Mouse (Mus musculus) MEL (cell line): Measurements from ENCODE around the gene B3galt5. TPM values are rescaled to one million over a fixed set of nuclear protein-coding genes. Genes with fewer than 3 reads are reported as not detected.

Source experiments
- DNase-seq: peaks from one replicate; pipeline ENCODE4 v3.0.0; 2011; ENCODE audit warnings: low read depth, low spot score
- H3K27ac ChIP-seq: 2 replicates; pipeline ENCODE4 v1.5.1; 2012; ENCODE audit warnings: low read depth, mild to moderate bottlenecking, control low read depth, low read length, moderate library complexity; ENCODE audit not compliant: control insufficient read depth
- H3K27me3 ChIP-seq, 2 experiments: fragments of 150-350 bp in 1 of 2; sonication (generic) in 1 of 2; 2 replicates each; pipeline ENCODE4 v1.6.1; 2012; ENCODE audit warnings: low read length in 2 of 2, mild to moderate bottlenecking in 2 of 2, improper control_type of control experiment in 1 of 2, moderate library complexity in 1 of 2; ENCODE audit not compliant: insufficient read depth in 2 of 2, control insufficient read depth in 1 of 2
- H3K36me3 ChIP-seq, 2 experiments: 2 replicates each; pipeline ENCODE4 v1.6.1; 2012 to 2014; ENCODE audit warnings: low read length in 2 of 2, improper control_type of control experiment in 1 of 2, inconsistent platforms in 1 of 2, mild to moderate bottlenecking in 1 of 2; ENCODE audit not compliant: insufficient read depth in 2 of 2, control insufficient read depth in 1 of 2
- H3K4me1 ChIP-seq, 2 experiments: fragments of 150-350 bp in 1 of 2; sonication (generic) in 1 of 2; 2 replicates each; pipeline ENCODE4 v1.6.1; 2012; ENCODE audit warnings: low read length in 2 of 2, improper control_type of control experiment in 1 of 2, mild to moderate bottlenecking in 1 of 2; ENCODE audit not compliant: insufficient read depth in 2 of 2, control insufficient read depth in 1 of 2
- H3K4me3 ChIP-seq, 2 experiments: fragments of 150-350 bp in 1 of 2; sonication (generic) in 1 of 2; 2 replicates each; pipeline ENCODE4 v1.5.1; 2012; ENCODE audit warnings: low read depth in 2 of 2, low read length in 2 of 2, mild to moderate bottlenecking in 2 of 2, moderate library complexity in 2 of 2, control low read depth in 1 of 2, improper control_type of control experiment in 1 of 2; ENCODE audit not compliant: control insufficient read depth in 1 of 2, insufficient read depth in 1 of 2
- H3K79me2 ChIP-seq: 2 replicates; pipeline ENCODE4 v1.6.1; 2012; ENCODE audit warnings: mild to moderate bottlenecking, low read length, moderate library complexity; ENCODE audit not compliant: control insufficient read depth, poor library complexity, insufficient read depth
- H3K9ac ChIP-seq: 2 replicates; pipeline ENCODE4 v1.6.1; 2012; ENCODE audit warnings: low read depth, mild to moderate bottlenecking, control low read depth, low read length, moderate library complexity; ENCODE audit not compliant: control insufficient read depth, poor library complexity, severe bottlenecking
- H3K9me3 ChIP-seq: fragments of 150-350 bp; sonication (generic); replicated peaks from 2 replicates; pipeline ENCODE4 v1.6.1; 2012; ENCODE audit warnings: mild to moderate bottlenecking, low read length, improper control_type of control experiment, moderate library complexity; ENCODE audit not compliant: insufficient read depth
- CHD1 ChIP-seq: IDR thresholded peaks from 2 replicates; pipeline ENCODE4 v1.6.1; 2012; ENCODE audit warnings: low read depth, mild to moderate bottlenecking, inconsistent platforms, low read length, improper control_type of control experiment
- CHD2 ChIP-seq: IDR thresholded peaks from 2 replicates; pipeline ENCODE4 v1.6.1; 2011; ENCODE audit warnings: low read length, improper control_type of control experiment
- CTCF ChIP-seq, 3 experiments: IDR thresholded peaks in 2 of 3; conservative IDR thresholded peaks in 1 of 3; 2 replicates each; pipeline ENCODE4 v1.5.1; 2011 to 2012; ENCODE audit warnings: low read length in 3 of 3, low read depth in 2 of 3, mild to moderate bottlenecking in 2 of 3, improper control_type of control experiment in 1 of 3, inconsistent platforms in 1 of 3, mixed read lengths in 1 of 3, moderate library complexity in 1 of 3; ENCODE audit not compliant: control insufficient read depth in 1 of 3, insufficient read depth in 1 of 3, poor library complexity in 1 of 3, severe bottlenecking in 1 of 3
- E2F4 ChIP-seq: IDR thresholded peaks from 2 replicates; pipeline ENCODE4 v1.6.1; 2011; ENCODE audit warnings: low read depth, low read length, improper control_type of control experiment, borderline replicate concordance
- EP300 ChIP-seq, 2 experiments: IDR thresholded peaks; 2 replicates each; pipeline ENCODE4 v1.6.1; 2011; ENCODE audit warnings: improper control_type of control experiment in 2 of 2, low read length in 2 of 2, low read depth in 1 of 2, mild to moderate bottlenecking in 1 of 2
- GABPA ChIP-seq: IDR thresholded peaks from 2 replicates; pipeline ENCODE4 v1.6.1; 2012; ENCODE audit warnings: low read depth, mild to moderate bottlenecking, inconsistent platforms, low read length, improper control_type of control experiment, moderate library complexity
- HCFC1 ChIP-seq: IDR thresholded peaks from 2 replicates; pipeline ENCODE4 v1.6.1; 2012; ENCODE audit warnings: low read depth, mild to moderate bottlenecking, inconsistent platforms, low read length, improper control_type of control experiment, moderate library complexity
- MAX ChIP-seq: IDR thresholded peaks from 2 replicates; pipeline ENCODE4 v1.6.1; 2011; ENCODE audit warnings: low read length, improper control_type of control experiment
- RAD21 ChIP-seq: IDR thresholded peaks from 2 replicates; pipeline ENCODE4 v1.6.1; 2011; ENCODE audit warnings: mild to moderate bottlenecking, low read depth, low read length, improper control_type of control experiment
- SMC3 ChIP-seq: IDR thresholded peaks from 2 replicates; pipeline ENCODE4 v1.6.1; 2011; ENCODE audit warnings: low read depth, low read length, improper control_type of control experiment
- USF1 ChIP-seq: IDR thresholded peaks from 2 replicates; pipeline ENCODE4 v1.6.1; 2014; ENCODE audit warnings: low read depth, mild to moderate bottlenecking, inconsistent platforms, low read length, improper control_type of control experiment, moderate library complexity
- USF2 ChIP-seq, 2 experiments: IDR thresholded peaks; 2 replicates each; pipeline ENCODE4 v1.6.1; 2011 to 2012; ENCODE audit warnings: improper control_type of control experiment in 2 of 2, low read length in 2 of 2, borderline replicate concordance in 1 of 2, inconsistent platforms in 1 of 2, low read depth in 1 of 2, mild to moderate bottlenecking in 1 of 2; ENCODE audit not compliant: insufficient read depth in 1 of 2
- ZC3H11A ChIP-seq: IDR thresholded peaks from 2 replicates; pipeline ENCODE4 v1.6.1; 2012; ENCODE audit warnings: low read depth, mild to moderate bottlenecking, inconsistent platforms, low read length, improper control_type of control experiment
- ZMIZ1 ChIP-seq: IDR thresholded peaks from 2 replicates; pipeline ENCODE4 v1.6.1; 2012; ENCODE audit warnings: low read depth, mild to moderate bottlenecking, inconsistent platforms, low read length, improper control_type of control experiment, moderate library complexity
- polyA plus RNA-seq, 2 experiments: library from polyadenylated mRNA; stranded (reverse) in 1 of 2; unstranded in 1 of 2; fragments of >175 nt in 1 of 2; fragments of >200 nt in 1 of 2; gene quantifications; 2 replicates each; pipeline versions ENCODE4 v1.2.1 to v1.2.4; 2012; ENCODE audit warnings: low replicate concordance in 2 of 2, low read depth in 1 of 2; ENCODE audit not compliant: insufficient read length in 2 of 2, insufficient read depth in 1 of 2, missing spikeins in 1 of 2
- total RNA-seq: library from RNA; depleted of rRNA; stranded (reverse); fragments of 300-350 nt; gene quantifications from 2 replicates; pipeline ENCODE4 v1.2.3, GENCODE M21; 2012

B3galt5 gene
- total and polyA plus RNA-seq, 3 experiments, result not detected

DNA sequence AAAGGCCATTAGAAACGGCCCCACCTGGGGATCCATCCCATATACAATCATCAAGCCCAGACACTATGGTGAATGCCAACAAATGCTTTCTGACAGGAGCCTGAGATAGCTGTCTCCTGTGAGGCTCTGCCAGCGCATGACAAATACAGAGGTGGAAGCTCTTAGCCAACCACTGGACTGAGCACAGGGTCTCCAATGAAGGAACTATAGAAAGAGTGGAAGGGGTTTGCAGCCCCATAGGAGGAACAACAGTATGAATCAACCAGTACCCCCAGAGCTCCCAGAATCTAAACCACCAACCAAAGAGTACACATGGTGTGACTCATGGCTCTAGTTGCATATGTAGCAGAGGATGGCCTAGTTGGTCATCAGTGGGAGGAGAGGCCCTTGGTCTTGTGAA is 36.1 kb downstream of the B3galt5 start:
- Histone ChIP-seq H3K36me3 (no peaks in the 10 kb centered on the region), H3K9ac (no peak overlapping the region), H3K9me3 (no peaks in the 10 kb centered on the region), H3K27ac (no peak overlapping the region), H3K27me3 (no peaks in the 10 kb centered on the region)
- no peak for TF ChIP-seq CHD1
- TF ChIP-seq, all 39 proteins: peak for 0
- DNase-seq, result no peak
- H3K79me2 ChIP-seq, result no peaks in the 10 kb centered on the region
- H3K4me3 ChIP-seq, result no peak overlapping the region
- no peaks in the 10 kb centered on the region for H3K4me1 ChIP-seq

DNA sequence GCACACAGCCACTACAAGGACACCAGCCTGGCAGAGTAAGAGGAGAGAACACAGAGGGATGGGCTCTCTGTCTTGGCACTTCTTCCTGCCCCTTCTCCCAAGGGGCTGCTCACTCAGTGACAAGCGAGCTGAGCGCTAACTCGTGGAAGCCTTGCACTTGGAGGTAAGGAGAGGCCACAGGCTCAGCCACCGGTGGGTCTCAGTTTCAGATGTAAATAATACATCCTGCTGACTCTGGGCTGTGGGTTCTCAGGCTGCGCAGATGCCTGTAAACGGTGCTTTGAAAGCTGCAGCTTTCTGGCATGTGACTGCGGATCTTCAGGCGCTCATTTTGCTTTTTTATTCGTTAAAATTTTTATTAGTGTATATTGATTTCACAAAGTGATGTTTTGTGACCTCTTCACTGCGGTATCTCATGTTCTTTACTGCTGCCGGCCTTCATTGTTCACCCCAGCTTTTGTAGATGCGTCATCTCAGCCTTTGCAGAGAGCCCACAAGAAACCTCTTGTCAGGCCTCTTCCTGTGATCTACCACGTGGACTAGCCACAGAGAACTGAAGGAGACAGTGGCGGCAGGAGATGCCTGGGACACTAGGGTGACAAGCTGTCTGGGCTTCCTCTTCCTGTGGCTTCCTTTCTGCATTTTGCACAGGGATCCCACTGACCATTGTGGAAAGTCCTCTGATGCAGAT is 37.5 kb downstream of the B3galt5 start:
- Histone ChIP-seq H3K9ac (no peak overlapping the region), H3K27ac (no peak overlapping the region), H3K4me3 (no peak overlapping the region), H3K9me3 (no peaks in the 10 kb centered on the region), H3K36me3 (no peaks in the 10 kb centered on the region), H3K79me2 (no peaks in the 10 kb centered on the region), H3K4me1 (no peaks in the 10 kb centered on the region), H3K27me3 (no peaks in the 10 kb centered on the region)
- DNase-seq, result no peak
- TF ChIP-seq USF1, result no peak
- TF ChIP-seq EP300 (IDR thresholded peaks at IDR 0.05; ENCODE audit: low read depth in 1 of 2, low read length in 2 of 2), result no peak
- no peak for TF ChIP-seq RAD21
- TF ChIP-seq CTCF (IDR thresholded peaks at IDR 0.05 in 2 of 3, conservative IDR thresholded peaks at IDR 0.05 in 1 of 3; ENCODE audit: control insufficient read depth in 1 of 3, insufficient read depth in 1 of 3, low read depth in 2 of 3, low read length in 3 of 3, poor library complexity in 1 of 3, severe bottlenecking in 1 of 3), result no peak
- TF ChIP-seq MAX, result no peak
- TF ChIP-seq ZC3H11A, result no peak
- no peak for TF ChIP-seq USF2 (IDR thresholded peaks at IDR 0.05; ENCODE audit: borderline replicate concordance in 1 of 2, insufficient read depth in 1 of 2, low read depth in 1 of 2, low read length in 2 of 2)
- no peak for TF ChIP-seq E2F4
- no peak for TF ChIP-seq GABPA
- TF ChIP-seq ZMIZ1, result no peak
- no peak for TF ChIP-seq SMC3

DNA sequence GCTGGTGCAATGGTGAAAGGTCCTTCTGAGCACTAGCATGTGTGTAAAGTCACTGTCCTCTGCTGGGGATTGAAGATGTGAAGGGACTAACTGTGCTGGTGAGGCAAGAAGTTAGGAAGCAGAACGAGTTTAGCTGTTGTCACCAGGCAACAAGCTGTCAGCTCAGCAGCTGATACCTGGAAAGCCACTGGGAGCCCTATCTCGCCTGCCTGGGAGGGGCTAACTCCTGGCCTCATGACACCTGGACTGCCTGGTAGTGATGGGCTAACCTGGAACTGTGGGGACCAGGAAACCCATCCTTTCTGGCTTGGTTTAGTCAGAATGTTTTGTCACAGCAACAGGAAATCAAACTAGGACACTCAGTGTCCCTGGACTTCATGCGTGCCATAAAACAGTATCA is 41.0 kb downstream of the B3galt5 start:
- Histone ChIP-seq H3K4me1 (no peaks in the 10 kb centered on the region), H3K79me2 (no peaks in the 10 kb centered on the region), H3K27ac (no peak overlapping the region), H3K36me3 (no peaks in the 10 kb centered on the region), H3K27me3 (no peaks in the 10 kb centered on the region), H3K4me3 (no peak overlapping the region), H3K9me3 (no peaks in the 10 kb centered on the region), H3K9ac (no peak overlapping the region)
- no peak for TF ChIP-seq HCFC1
- TF ChIP-seq CHD2, result no peak
- no peak for DNase-seq
